Mouse (Mus musculus): ENCODE results near the gene Ice1. TPM values are rescaled to one million over a fixed set of nuclear protein-coding genes. Genes with fewer than 3 reads are reported as not detected.

Gene Ice1
- total RNA-seq (2014; rRNA removed) (77.4 and 88.7 TPM in 2 replicates), polyA plus RNA-seq (2015; fragmentation: Nextera tagmentation; extraction: Ambion mirVana) (23.5 and 25.4 TPM in 2 replicates)

DNA sequence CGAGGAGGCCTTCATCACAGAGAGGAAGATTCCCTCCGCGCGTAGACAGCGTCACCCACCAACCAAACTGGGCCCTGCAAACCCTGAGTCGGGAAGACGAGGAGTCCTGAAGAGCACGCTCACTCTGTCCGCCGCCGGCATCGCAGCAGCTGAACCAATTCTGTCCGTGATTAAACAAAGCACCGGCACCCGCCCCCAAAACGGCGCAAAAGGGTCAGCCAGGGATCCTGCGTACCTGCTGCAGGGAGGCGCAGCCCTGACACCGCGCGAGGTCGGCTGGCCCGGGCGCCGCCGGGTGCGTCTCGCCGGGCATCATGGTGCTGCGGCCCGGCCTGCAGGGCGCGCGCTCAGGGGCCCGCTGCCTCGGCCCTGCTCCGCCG is at the start of gene Ice1:
Gene Ice1, minus strand, starts transcription at position 353 of the 380 bp plus-strand sequence.
- DNase-seq (ENCODE audit: low spot score) (peak; percentile 58), ATAC-seq (ENCODE audit: low FRiP score) (peak; percentile 74)
- TF ChIP-seq CTCF (IDR thresholded peaks at IDR 0.05), result no peak
- H3K27ac ChIP-seq (ENCODE audit: low read depth, low read length), result peak within 1 kb of the TSS; percentile 86
- no peaks in the 10 kb centered on the region for H3K27me3 ChIP-seq (ENCODE audit: insufficient read depth, low read length)
- peak within 1 kb of the TSS; percentile 99 for H3K9ac ChIP-seq (replicated peaks; ENCODE audit: low read length, poor library complexity, severe bottlenecking)
- H3K4me1 ChIP-seq (ENCODE audit: insufficient read depth, low read length), result peaks cover 9% of the 10 kb centered on the region
- peak within 1 kb of the TSS; percentile 93 for H3K4me3 ChIP-seq (ENCODE audit: low read depth, low read length)
- no peaks in the 10 kb centered on the region for H3K9me3 ChIP-seq (ENCODE audit: low read length)
- peak within 1 kb of the TSS; percentile 79 for H3K4me2 ChIP-seq (ENCODE audit: low read depth, low read length, poor library complexity, severe bottlenecking)
- no peaks in the 10 kb centered on the region for H3K36me3 ChIP-seq (ENCODE audit: insufficient read depth, low read length)
- WGBS, result under 1% methylated on average over 39 of the region's 39 CpGs

GRCm38 (mm10) chr13:70685825-70686224 is 48.4 kb upstream of the Ice1 start:
- H3K9me3 ChIP-seq (ENCODE audit: low read length), result no peaks in the 10 kb centered on the region
- no peak overlapping the region for H3K4me3 ChIP-seq (ENCODE audit: low read depth, low read length)
- H3K27ac ChIP-seq (ENCODE audit: low read depth, low read length), result no peak overlapping the region
- WGBS, result 64% methylated on average over 5 of the region's 5 CpGs
- H3K4me1 ChIP-seq (ENCODE audit: insufficient read depth, low read length), result no peaks in the 10 kb centered on the region
- H3K27me3 ChIP-seq (ENCODE audit: insufficient read depth, low read length), result no peaks in the 10 kb centered on the region
- ATAC-seq (ENCODE audit: low FRiP score), result no peak
- no peak overlapping the region for H3K9ac ChIP-seq (replicated peaks; ENCODE audit: low read length, poor library complexity, severe bottlenecking)
- no peak for TF ChIP-seq CTCF (IDR thresholded peaks at IDR 0.05)
- no peak overlapping the region for H3K4me2 ChIP-seq (ENCODE audit: low read depth, low read length, poor library complexity, severe bottlenecking)
- DNase-seq (ENCODE audit: low spot score), result no peak
- no peaks in the 10 kb centered on the region for H3K36me3 ChIP-seq (ENCODE audit: insufficient read depth, low read length)

- H3K4me3 ChIP-seq (ENCODE audit: low read depth, low read length), result no peak overlapping the region
- ATAC-seq (ENCODE audit: low FRiP score), result no peak
- H3K9ac ChIP-seq (replicated peaks; ENCODE audit: low read length, poor library complexity, severe bottlenecking), result no peak overlapping the region
- H3K4me1 ChIP-seq (ENCODE audit: insufficient read depth, low read length), result no peaks in the 10 kb centered on the region
- no peak overlapping the region for H3K27ac ChIP-seq (ENCODE audit: low read depth, low read length)
- 60% methylated on average over 7 of the region's 7 CpGs for WGBS
- no peak overlapping the region for H3K4me2 ChIP-seq (ENCODE audit: low read depth, low read length, poor library complexity, severe bottlenecking)
- H3K27me3 ChIP-seq (ENCODE audit: insufficient read depth, low read length), result no peaks in the 10 kb centered on the region
- peak; percentile 22 for DNase-seq (ENCODE audit: low spot score)
- no peaks in the 10 kb centered on the region for H3K36me3 ChIP-seq (ENCODE audit: insufficient read depth, low read length)
- no peak for TF ChIP-seq CTCF (IDR thresholded peaks at IDR 0.05)
- H3K9me3 ChIP-seq (ENCODE audit: low read length), result no peaks in the 10 kb centered on the region
Measured at GRCm38 (mm10) chr13:70684976-70685609, 47.7 kb upstream of the Ice1 start.

- H3K27me3 ChIP-seq (ENCODE audit: insufficient read depth, low read length), result no peaks in the 10 kb centered on the region
- no peaks in the 10 kb centered on the region for H3K4me1 ChIP-seq (ENCODE audit: insufficient read depth, low read length)
- H3K4me3 ChIP-seq (ENCODE audit: low read depth, low read length), result no peak overlapping the region
- TF ChIP-seq CTCF (IDR thresholded peaks at IDR 0.05), result no peak
- no peak for DNase-seq (ENCODE audit: low spot score)
- no peak overlapping the region for H3K4me2 ChIP-seq (ENCODE audit: low read depth, low read length, poor library complexity, severe bottlenecking)
- no peak for ATAC-seq (ENCODE audit: low FRiP score)
- no peaks in the 10 kb centered on the region for H3K36me3 ChIP-seq (ENCODE audit: insufficient read depth, low read length)
- H3K9ac ChIP-seq (replicated peaks; ENCODE audit: low read length, poor library complexity, severe bottlenecking), result no peak overlapping the region
- H3K9me3 ChIP-seq (ENCODE audit: low read length), result no peaks in the 10 kb centered on the region
- H3K27ac ChIP-seq (ENCODE audit: low read depth, low read length), result no peak overlapping the region
- 92% methylated on average over 7 of the region's 7 CpGs for WGBS
Measured at GRCm38 (mm10) chr13:70681411-70682183, 44.2 kb upstream of the Ice1 start.

- 90% methylated on average over 3 of the region's 3 CpGs for WGBS
- H3K4me1 ChIP-seq (ENCODE audit: insufficient read depth, low read length), result no peaks in the 10 kb centered on the region
- H3K27ac ChIP-seq (ENCODE audit: low read depth, low read length), result no peak overlapping the region
- no peak overlapping the region for H3K4me2 ChIP-seq (ENCODE audit: low read depth, low read length, poor library complexity, severe bottlenecking)
- no peaks in the 10 kb centered on the region for H3K36me3 ChIP-seq (ENCODE audit: insufficient read depth, low read length)
- ATAC-seq (ENCODE audit: low FRiP score) (no peak), DNase-seq (ENCODE audit: low spot score) (no peak)
- H3K27me3 ChIP-seq (ENCODE audit: insufficient read depth, low read length), result no peaks in the 10 kb centered on the region
- TF ChIP-seq CTCF (IDR thresholded peaks at IDR 0.05), result no peak
- H3K9ac ChIP-seq (replicated peaks; ENCODE audit: low read length, poor library complexity, severe bottlenecking), result no peak overlapping the region
- H3K9me3 ChIP-seq (ENCODE audit: low read length), result no peaks in the 10 kb centered on the region
- no peak overlapping the region for H3K4me3 ChIP-seq (ENCODE audit: low read depth, low read length)
Measured at GRCm38 (mm10) chr13:70680316-70680715, 42.9 kb upstream of the Ice1 start.

DNA sequence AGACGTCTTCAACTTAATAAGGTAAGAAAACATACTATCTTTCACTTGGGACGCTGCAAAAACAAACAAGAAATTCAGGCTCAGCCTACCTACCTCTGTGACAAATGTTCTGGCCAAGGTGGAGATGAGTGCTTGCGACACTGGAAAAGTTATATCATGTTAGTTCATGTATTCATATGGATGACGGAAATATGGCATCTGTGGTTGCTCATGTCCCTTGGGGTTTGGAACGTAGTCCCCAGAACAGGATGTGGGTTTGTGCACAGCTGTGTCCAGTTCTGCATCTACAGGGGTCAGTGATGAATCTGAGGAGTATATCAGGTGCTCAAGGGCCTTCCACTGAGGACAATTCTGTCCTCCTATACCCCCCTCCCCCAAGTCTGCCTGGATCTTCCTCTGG is 40.3 kb upstream of the Ice1 start:
- no peak for TF ChIP-seq CTCF (IDR thresholded peaks at IDR 0.05)
- no peak overlapping the region for H3K27ac ChIP-seq (ENCODE audit: low read depth, low read length)
- DNase-seq (ENCODE audit: low spot score) (no peak), ATAC-seq (ENCODE audit: low FRiP score) (no peak)
- H3K9ac ChIP-seq (replicated peaks; ENCODE audit: low read length, poor library complexity, severe bottlenecking), result no peak overlapping the region
- H3K4me2 ChIP-seq (ENCODE audit: low read depth, low read length, poor library complexity, severe bottlenecking), result no peak overlapping the region
- H3K36me3 ChIP-seq (ENCODE audit: insufficient read depth, low read length), result no peaks in the 10 kb centered on the region
- H3K9me3 ChIP-seq (ENCODE audit: low read length), result no peaks in the 10 kb centered on the region
- H3K27me3 ChIP-seq (ENCODE audit: insufficient read depth, low read length), result no peaks in the 10 kb centered on the region
- H3K4me3 ChIP-seq (ENCODE audit: low read depth, low read length), result no peak overlapping the region
- 89% methylated on average over 5 of the region's 5 CpGs for WGBS
- H3K4me1 ChIP-seq (ENCODE audit: insufficient read depth, low read length), result no peaks in the 10 kb centered on the region
